Mouse (Mus musculus) left cerebral cortex, adult 11 months (tissue): ENCODE measurements around the gene Gm49361.
A peak's percentile ranks its signal among the peaks of the same experiment; 100 is the strongest.

ENCODE experiments used
- DNase-seq: peaks from one replicate; pipeline ENCODE4 v3.0.0; 2022; ENCODE audit warnings: low spot score

Gm49361 gene

GRCm38 (mm10) chr14:57729975-57730499, 15.9 kb downstream of the Gm49361 start:
- no peak for DNase-seq

- no peak for DNase-seq
Observed at GRCm38 (mm10) chr14:57729364-57729763, 16.5 kb downstream of the Gm49361 start.

- no peak for DNase-seq
Observed at GRCm38 (mm10) chr14:57726172-57726571, 19.7 kb downstream of the Gm49361 start.

DNA sequence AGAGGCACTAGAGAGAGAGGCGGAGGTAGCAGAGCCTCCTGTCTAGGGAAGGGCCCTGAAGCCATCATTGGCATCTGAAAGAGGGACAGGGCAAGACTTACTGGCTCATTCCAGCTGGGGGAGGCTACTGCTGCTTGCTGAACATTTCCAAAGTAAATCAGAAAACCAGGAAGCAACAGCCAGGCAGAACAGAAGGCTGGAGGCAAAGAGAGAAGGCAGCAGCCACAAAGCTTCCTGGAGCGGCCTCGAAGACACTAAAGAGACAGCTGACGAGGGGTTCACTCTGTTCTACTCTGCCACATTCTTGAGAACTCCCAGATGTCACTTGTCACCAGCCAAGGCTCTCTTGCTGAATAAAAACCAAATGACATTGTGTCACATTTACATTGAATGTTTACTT, 21.4 kb downstream of the Gm49361 start:
- no peak for DNase-seq

GRCm38 (mm10) chr14:57718245-57718644, 27.7 kb downstream of the Gm49361 start:
- DNase-seq, result no peak

DNA sequence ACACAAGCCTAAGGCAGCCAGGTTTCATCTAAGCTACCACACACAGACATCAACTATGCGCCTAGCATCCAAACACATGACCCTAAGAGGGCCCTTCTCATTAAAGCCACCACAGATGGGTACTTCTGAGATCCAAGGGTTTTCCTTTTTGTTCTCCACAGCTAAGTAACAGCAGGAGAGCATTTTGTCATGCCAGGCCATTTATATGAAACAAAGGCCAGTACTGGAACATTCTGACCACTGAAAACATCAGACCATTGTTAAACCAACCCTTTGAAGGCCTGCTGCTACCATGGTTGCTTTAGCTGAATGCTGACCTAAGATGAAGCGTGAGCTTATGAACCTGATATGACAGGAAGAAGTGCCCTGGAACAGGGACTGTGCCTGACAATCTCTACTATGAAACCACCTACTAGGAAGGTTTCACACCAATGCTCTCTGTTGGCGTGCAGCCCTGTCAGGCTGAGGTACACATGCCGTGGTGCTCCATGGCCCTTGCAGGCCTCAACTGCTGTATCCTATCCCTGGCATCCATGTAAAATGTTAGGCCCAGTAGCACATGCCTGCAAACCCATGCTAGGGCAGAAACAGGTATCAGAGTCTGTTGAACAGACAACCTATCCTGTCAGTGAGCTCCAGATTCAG, 29.2 kb downstream of the Gm49361 start:
- DNase-seq, result no peak

GRCm38 (mm10) chr14:57712884-57713283, 33.0 kb downstream of the Gm49361 start:
- DNase-seq, result no peak

GRCm38 (mm10) chr14:57711059-57711458, 34.8 kb downstream of the Gm49361 start:
- no peak for DNase-seq

DNA sequence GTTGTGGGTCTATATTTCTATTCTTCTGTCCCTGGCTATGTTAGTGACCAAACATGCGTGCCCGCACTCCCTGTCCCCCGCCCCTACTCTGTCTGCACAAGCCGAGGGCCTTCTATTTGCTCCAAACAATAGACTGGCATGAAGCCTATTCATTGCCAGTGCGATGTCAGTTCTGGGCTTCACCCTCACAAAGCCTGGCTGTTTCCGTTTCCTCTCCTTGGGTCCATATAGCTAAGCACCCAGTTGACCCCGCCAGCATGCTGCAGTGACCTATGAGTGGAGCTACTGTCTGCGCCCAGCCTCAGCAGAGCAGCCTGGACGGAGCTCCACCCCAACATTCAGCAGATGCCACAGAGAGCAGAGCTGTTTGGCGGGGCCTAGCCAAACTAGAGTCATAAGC, 36.7 kb downstream of the Gm49361 start:
- no peak for DNase-seq

DNA sequence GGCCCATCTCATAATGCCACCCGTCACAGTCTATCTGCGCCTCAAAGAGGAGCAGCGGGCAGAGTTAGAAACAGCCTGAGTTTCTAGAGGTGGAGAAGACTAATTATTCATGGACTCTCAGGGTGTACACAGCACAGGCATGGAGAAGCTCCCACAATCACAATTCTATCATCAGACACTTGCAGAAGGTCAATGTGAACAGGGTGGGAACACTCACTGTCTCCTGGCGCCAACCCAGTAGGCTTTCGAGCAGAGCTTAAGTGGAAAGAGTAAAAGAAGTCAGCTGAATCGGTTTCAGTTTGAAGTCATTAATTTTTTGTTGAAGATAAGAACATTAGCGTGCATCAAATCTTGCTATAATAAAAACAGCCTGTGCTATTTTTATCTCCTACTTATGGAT, 37.3 kb downstream of the Gm49361 start:
- no peak for DNase-seq

- no peak for DNase-seq
Observed at GRCm38 (mm10) chr14:57707100-57707893, 38.6 kb downstream of the Gm49361 start.

DNA sequence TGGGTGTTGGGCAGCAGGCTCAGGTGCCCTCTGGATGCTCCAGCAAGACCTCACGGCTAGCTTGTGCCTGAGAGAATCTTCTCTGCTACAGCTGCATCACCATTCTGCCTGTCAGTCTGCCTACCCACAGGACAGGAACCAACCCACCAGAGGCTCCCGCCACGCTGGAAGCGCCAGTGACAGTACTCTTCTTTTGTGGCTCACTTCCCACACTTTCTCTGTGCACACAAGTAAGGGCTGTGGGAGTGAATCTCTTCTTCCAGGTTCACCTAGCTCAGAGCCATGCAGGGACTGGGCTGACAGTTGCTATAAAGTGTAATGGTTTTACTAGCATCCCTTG, 39.2 kb downstream of the Gm49361 start:
- peak; percentile 36 for DNase-seq

DNA sequence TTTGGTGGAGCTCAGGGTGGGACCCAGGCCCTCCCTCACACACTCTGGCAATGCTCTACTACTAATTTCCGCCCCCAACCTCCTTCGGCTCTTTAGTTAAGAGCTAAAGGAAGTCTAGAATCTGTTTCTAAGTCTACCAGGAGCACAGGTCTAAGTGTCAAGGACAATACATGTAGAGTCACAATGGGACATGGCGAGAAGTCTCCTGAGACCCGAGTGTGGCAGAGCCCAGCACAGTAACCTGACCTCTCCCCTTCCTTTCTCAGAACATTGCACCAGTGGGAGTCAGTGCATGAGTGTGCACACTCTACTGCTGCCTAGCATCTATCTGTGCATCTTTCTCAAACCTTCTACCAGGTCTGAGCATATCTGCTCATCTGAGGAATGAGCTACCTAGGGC, 40.1 kb downstream of the Gm49361 start:
- DNase-seq, result no peak

- DNase-seq, result no peak
Observed at GRCm38 (mm10) chr14:57705075-57705474, 40.8 kb downstream of the Gm49361 start.

DNA sequence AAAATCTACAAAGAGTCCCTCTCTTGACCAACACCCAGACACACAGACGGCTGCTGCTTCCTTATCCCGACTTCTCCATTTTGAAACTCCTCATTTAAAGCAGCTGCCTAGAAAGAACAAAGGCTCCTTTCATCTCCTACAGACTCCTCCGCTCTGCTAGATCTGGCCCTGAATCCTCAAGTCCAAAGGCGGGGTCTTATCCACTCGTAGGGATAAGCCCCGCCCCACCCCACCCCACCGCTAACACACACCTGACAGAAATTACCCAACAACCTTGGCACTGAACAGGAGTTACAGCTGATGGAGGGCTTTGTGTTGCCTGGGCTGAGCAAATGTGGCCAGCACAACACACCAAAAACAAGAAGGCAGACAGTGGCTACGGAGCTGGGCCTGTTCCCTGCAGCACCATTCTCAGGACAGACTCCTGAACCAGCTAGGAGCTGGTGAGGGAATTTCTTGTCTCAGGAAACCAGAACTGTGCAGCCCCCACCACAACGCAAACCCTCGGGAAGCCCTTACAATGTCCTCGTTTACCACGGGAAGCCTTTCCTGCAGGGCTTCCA, 43.9 kb downstream of the Gm49361 start:
- no peak for DNase-seq

GRCm38 (mm10) chr14:57699461-57699970, 46.4 kb downstream of the Gm49361 start:
- DNase-seq, result no peak

GRCm38 (mm10) chr14:57699016-57699415, 46.9 kb downstream of the Gm49361 start:
- DNase-seq, result no peak

GRCm38 (mm10) chr14:57696066-57696465, 49.8 kb downstream of the Gm49361 start:
- no peak for DNase-seq

DNA sequence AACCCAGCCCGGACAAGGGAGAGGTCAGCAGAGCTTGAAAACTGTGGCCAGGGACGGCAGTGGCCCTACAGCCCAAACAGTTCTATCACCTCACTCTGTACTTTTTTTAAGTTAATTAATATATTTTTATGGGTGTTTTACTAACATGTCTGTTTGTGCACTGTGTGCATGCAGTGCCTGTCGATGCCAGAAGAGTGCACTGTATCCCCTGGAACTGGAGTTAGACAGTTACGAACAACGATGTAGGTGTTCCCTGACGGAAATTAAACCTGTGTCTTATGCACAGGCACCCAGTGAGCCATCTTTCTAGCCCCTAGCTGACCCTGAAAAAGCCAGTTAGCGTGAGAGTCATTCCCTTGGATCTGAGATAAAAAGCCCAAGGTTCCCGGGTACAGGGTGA, 50.4 kb downstream of the Gm49361 start:
- DNase-seq, result no peak

DNA sequence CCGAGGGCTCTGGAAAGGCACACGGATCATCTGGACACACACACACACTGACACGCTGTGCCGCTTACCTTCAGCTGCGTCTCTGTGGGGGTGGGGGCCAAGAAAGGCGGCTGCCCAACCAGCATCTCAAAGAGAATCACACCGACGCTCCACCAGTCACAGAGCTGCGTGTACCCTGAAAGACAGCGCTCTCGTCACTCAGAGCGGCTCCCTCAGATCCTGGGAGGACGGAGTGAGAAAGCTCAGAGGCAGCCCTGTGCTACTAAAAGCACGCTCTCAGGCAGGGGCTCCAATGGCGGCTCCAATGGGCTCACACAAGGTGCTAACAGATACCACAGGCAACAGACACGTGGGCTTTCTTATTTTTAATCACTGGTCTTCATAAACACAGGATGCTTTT, 51.7 kb downstream of the Gm49361 start:
- no peak for DNase-seq

GRCm38 (mm10) chr14:57692517-57693130, 53.3 kb downstream of the Gm49361 start:
- no peak for DNase-seq

GRCm38 (mm10) chr14:57691316-57691715, 54.6 kb downstream of the Gm49361 start:
- DNase-seq, result no peak

DNA sequence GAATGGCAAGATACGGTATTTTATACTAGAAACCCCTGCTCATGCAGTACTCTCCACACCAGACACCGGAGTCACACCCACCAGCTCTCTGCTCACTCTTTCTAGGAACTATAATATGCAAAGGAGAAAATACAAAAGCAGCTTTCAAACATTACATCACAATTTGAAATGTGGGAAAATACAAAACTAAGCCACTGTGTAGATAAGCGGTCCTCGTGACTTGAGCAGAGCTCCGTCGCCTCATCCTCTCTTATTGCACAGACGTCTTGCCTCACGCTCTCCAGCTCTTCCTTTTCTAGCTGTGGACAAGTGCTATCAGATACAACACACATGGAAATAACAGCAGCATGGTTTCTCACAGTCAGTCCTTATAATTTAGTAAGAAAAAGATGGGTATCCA, 55.2 kb downstream of the Gm49361 start:
- DNase-seq, result no peak
